ENCODE assay signal across 8 mouse cellular contexts in genomic region chr10:96200932-96201641, GRCm38 (mm10).
DNase-seq lines count a peak whose midpoint lies in the region; ATAC-seq lines count a peak whose summit lies in the region.
"Had no signal": no experiment of that assay in that cellular context is flagged by ENCODE, and none has a peak within 500 bp of the region (broad histone marks: within the 10 kb centered on the region; RNA-seq: fewer than 3 reads in every experiment).

No protein-coding gene starts in this region.

- H3K27me3 ChIP-seq in intestine, embryonic 15.5 days (replicated peaks) = no peaks in the 10 kb centered on the region

- H3K4me1 ChIP-seq in intestine, embryonic 15.5 days (replicated peaks) = no peaks in the 10 kb centered on the region

- WGBS in intestine, embryonic 15.5 days = 57% methylated on average over 27 of the region's 27 CpGs

- peak; percentile 14 for DNase-seq in urinary bladder, postnatal 14 days (ENCODE audit: low spot score)
- DNase-seq in urinary bladder, postnatal 4 days (ENCODE audit: low spot score in 2 of 2) = no peak
- no peak for DNase-seq in adrenal gland, adult 8-10 months
- DNase-seq in left cerebral cortex, postnatal 25 days (ENCODE audit: low spot score in 2 of 2) = no peak
- no peak for DNase-seq in left cerebral cortex, adult 18-20 months (ENCODE audit: low spot score in 2 of 2)
- DNase-seq: layer of hippocampus, postnatal 36 days had no signal

- no peak overlapping the region for H3K9ac ChIP-seq in intestine, embryonic 15.5 days

- no peak for ATAC-seq in intestine, embryonic 15.5 days
- peak; percentile 80 for ATAC-seq in monocyte, adult 5-6 weeks (replicated peaks; ENCODE audit: insufficient number of reproducible peaks, low FRiP score, low TSS enrichment, poor library complexity, severe bottlenecking)

- intact Hi-C loops in left cerebral cortex, postnatal 25 days (cut with DNase I) = no loop called here

- no peak overlapping the region for H3K27ac ChIP-seq in intestine, embryonic 15.5 days

- no peaks in the 10 kb centered on the region for H3K9me3 ChIP-seq in intestine, embryonic 15.5 days

- peak overlapping the region; percentile 20 for H3K4me2 ChIP-seq in intestine, embryonic 15.5 days (replicated peaks)

- H3K4me3 ChIP-seq in intestine, embryonic 15.5 days (replicated peaks) = no peak overlapping the region

- no peaks in the 10 kb centered on the region for H3K36me3 ChIP-seq in intestine, embryonic 15.5 days
